Mouse (Mus musculus) spleen, postnatal 4 days (tissue): ENCODE results near the gene Anxa7.

Experiments used
- DNase-seq, 2 experiments: peaks; one replicate each; pipeline ENCODE4 v3.0.0; 2022; ENCODE audit warnings: low spot score in 2 of 2

Gene Anxa7

DNA sequence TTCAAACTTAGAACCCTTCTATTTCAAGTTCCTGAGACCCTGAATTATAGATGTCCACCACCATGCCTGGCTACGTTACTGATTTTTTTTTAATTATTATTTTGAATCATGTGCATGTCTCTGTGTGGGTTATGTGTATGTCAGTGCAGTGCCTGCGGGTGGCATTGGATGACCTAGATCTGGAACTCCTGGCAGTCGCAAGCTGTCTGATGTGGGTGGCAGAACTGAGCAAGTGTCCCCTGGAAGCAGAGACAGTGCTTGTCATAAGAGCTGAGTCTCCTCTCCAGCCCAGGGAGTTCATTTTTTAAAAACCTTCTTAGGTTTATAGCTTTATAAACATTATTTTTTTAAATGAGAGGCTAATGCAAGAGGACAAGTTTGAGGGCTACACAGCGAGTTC is 47.5 kb downstream of the Anxa7 start:
- DNase-seq: no peak

DNA sequence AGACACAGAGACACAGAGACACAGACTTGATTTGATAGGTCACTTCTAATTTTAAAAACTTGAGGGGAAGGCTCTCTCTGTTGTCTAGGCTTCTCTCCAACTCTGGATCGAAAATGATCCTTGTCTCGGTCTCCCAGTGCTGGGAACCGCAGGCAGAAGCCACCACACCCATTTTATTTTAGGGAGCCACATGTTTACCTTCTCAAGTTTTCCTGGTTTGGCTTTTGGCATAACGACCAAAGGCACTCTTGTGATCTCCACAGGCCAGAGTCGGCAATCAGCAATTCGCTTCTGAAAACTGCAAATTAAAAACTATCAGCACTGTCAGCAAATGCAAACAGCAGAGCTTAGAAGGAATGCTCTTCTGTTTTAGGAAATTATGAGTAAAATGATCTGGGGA is 48.2 kb downstream of the Anxa7 start:
- no peak for DNase-seq

DNA sequence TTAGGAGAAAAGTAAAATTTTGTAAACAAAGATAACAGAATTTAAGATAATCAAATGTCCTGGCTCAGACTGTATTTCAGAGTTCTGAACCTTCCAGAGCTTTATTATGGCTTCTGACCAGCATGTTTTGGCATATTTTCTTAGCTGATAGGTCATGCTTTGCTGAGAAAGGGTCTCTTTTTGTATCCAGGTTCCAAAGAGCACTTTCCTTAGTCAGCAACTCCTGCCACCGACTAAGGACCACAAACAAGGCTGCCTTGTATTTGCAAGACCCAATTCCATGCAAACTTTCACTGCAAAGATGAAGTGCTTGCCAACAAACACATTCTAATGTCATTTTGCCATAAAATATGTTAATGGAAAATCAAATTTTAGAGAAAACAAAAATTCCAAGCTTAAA is 50.1 kb downstream of the Anxa7 start:
- no peak for DNase-seq

DNA sequence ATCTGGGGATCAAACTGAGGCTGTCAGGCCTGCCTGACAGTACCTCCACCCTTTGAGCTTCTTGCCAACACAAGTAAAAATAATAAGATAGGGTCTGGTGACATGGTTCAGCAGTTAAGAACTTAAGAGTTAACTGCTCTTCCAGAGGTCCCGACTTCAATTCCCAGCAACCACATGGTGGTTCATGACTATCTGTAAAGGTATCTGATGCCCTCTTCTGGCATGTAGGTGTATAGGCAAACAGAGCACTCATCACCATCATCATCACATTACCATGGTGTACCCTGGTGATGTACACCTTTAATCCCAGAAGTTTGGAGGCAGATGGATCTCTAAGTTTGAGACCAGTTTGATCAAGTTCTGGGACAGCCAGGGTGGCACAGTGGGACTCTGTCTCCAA is 51.3 kb downstream of the Anxa7 start:
- no peak for DNase-seq

DNA sequence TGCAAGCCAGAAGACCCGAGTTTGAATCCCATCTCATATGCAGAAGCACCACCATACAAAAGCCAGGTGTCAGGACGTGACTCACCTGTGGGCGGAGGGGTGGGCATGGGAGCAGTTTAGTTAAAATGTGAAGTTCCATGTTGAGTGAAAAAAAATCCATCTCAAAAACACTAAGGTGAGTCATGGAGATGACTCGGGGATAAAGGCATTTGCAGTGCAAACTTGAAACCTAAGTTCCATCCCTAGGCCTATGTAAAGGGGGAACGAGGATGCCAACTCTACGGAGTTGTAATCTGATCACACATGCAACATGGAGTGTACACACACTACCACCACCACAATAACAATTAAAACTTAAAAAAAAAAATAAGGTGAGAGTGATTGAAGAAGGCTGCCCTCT is 56.9 kb downstream of the Anxa7 start:
- DNase-seq: no peak

DNA sequence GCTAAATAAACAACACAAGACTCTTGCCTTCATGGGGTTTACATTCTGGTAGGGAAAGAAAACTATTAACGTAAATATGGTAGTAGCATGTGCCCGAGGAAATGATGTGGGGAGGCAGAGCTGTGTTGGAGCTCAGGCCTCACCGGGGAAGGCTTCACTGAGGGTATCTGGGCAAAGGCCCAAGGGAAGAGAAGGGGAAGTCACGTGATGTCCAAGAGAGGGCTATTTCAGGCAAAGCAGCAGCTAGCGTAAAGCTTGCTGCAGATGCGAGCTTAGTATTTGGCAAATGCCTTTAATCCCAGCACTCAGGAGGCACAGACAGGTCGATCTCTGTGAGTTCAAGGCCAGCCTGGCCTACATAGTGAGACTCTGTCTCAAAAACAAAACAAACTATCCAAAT is 57.7 kb downstream of the Anxa7 start:
- no peak for DNase-seq
